Mouse (Mus musculus): Measurements from ENCODE around the gene Nlrc5. TPM values are rescaled to one million over a fixed set of nuclear protein-coding genes. Genes with fewer than 3 reads are reported as not detected.
A peak's percentile ranks its signal among the peaks of the same experiment; 100 is the strongest.

The Nlrc5 gene
- polyA plus RNA-seq, 1 experiment: 16.5 TPM

DNA sequence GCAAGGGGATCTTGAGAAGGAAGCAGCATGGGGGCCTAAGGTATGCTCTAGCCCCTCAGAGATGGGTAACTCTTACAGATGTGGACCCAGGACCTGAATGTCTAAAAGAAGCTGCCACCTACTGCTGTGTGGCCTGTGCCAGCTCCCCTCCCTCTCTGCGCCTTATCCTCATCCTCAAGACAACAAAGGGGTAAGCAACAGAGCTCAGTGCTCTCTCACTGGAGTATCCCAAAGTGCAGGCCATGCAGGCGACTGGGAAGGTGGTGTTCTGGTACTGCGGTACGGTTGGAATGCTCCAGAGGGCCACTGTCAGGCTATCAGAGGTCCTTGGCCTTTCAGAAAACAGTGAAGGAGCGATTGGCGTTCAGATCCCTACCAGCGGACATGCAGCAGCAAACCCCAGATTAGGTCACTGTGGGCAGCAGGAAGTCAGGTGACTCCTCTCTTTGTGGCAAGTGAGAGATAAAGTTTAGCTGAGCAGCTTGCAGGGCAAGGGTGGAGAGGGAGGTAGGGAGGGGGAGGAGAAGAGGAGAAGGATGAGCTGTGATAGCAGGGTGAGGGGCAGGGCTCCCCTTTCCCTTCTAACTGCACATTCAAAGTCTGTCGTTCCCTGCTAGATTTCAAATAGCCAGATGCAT lies 25.6 kb upstream of the Nlrc5 start:
- WGBS: 35% methylated on average over 8 of the region's 8 CpGs
- H3K4me1 ChIP-seq (ENCODE audit: control insufficient read depth, insufficient read depth, low read length): no peaks in the 10 kb centered on the region; the same call in 1 of the 2 replicates
- no peak for TF ChIP-seq POLR2A (IDR thresholded peaks at IDR 0.05; ENCODE audit: borderline replicate concordance, control insufficient read depth, low read depth, low read length)
- no peak for TF ChIP-seq CTCF (IDR thresholded peaks at IDR 0.05; ENCODE audit: control insufficient read depth, insufficient read depth, low read length)
- H3K27ac ChIP-seq (ENCODE audit: control insufficient read depth, insufficient read depth, low read depth, low read length, poor library complexity): peak overlapping the region; percentile 12
- no peak overlapping the region for H3K4me3 ChIP-seq (replicated peaks; ENCODE audit: control insufficient read depth, low read depth, low read length)

DNA sequence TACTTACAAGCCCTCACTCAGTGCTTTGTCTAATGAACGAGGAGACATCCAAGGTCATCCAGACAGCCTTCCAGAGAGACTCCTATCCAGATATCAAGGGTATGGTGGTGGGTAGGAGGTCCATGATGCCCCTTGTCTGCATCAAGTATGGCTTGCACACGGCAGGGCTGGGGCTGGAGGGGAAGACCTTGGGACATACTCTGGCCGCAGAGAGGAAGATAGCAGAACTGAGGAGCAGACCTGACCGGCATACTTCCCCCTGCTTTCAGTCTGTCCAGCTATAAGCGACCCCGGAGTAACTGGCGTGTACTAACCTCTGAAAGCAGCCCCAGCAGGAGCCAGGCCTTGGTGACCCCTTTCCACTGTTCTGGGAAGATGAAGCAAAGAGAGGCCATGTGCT lies 24.6 kb upstream of the Nlrc5 start:
- H3K27ac ChIP-seq (ENCODE audit: control insufficient read depth, insufficient read depth, low read depth, low read length, poor library complexity): no peak overlapping the region
- no peak overlapping the region for H3K4me3 ChIP-seq (replicated peaks; ENCODE audit: control insufficient read depth, low read depth, low read length)
- no peak for TF ChIP-seq POLR2A (IDR thresholded peaks at IDR 0.05; ENCODE audit: borderline replicate concordance, control insufficient read depth, low read depth, low read length)
- no peak for TF ChIP-seq CTCF (IDR thresholded peaks at IDR 0.05; ENCODE audit: control insufficient read depth, insufficient read depth, low read length)
- 56% methylated on average over 7 of the region's 7 CpGs for WGBS
- no peaks in the 10 kb centered on the region; the same call in 1 of the 2 replicates for H3K4me1 ChIP-seq (ENCODE audit: control insufficient read depth, insufficient read depth, low read length)

DNA sequence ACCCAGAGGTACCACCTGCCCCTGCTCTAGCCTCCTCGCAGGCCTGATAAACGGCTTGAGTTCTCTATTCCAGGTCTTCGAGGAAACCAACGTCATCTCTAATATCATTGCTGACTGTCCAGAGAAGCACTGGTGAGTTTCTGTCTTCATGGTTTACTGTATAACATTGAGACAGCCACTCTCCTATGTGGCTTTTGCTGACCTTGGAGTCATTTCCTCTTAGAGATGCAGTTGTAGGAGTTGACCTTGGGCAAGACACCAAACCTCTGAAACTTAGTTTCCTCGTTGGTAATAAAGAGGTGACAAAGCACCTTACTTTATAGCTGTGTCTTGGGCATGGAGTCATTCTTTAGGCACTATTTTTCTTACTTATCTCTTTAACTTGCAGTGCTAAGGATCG lies 21.6 kb upstream of the Nlrc5 start:
- TF ChIP-seq CTCF (IDR thresholded peaks at IDR 0.05; ENCODE audit: control insufficient read depth, insufficient read depth, low read length): no peak
- TF ChIP-seq POLR2A (IDR thresholded peaks at IDR 0.05; ENCODE audit: borderline replicate concordance, control insufficient read depth, low read depth, low read length): no peak
- H3K27ac ChIP-seq (ENCODE audit: control insufficient read depth, insufficient read depth, low read depth, low read length, poor library complexity): no peak overlapping the region
- H3K4me3 ChIP-seq (replicated peaks; ENCODE audit: control insufficient read depth, low read depth, low read length): no peak overlapping the region
- 49% methylated on average over 6 of the region's 6 CpGs for WGBS
- H3K4me1 ChIP-seq (ENCODE audit: control insufficient read depth, insufficient read depth, low read length): peaks cover under 1% of the 10 kb centered on the region

DNA sequence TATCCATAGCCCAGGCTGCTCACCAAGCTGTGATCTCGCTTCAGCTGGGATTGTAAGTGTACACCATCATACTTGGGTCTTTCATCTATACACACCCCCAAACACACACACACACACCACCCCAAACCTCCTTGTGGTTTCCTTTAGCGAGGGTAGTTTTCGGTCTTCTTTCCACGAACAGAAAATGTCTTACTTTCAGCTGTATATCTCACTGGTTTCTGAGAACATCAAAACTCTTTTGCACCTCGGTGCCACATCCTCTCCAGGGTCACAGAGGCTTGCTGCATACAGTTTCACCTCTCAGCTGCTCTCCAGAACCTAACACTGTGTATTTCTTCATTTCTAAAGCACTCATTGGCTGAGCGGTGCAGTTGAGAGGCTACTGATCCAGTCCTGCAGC lies 20.6 kb upstream of the Nlrc5 start:
- TF ChIP-seq CTCF (IDR thresholded peaks at IDR 0.05; ENCODE audit: control insufficient read depth, insufficient read depth, low read length) (no peak), POLR2A (IDR thresholded peaks at IDR 0.05; ENCODE audit: borderline replicate concordance, control insufficient read depth, low read depth, low read length) (no peak)
- Histone ChIP-seq H3K27ac (ENCODE audit: control insufficient read depth, insufficient read depth, low read depth, low read length, poor library complexity) (0 out of 2 replicates have a peak overlapping the region, but pooled peaks have one; percentile 46), H3K4me1 (ENCODE audit: control insufficient read depth, insufficient read depth, low read length) (peaks cover 5% of the 10 kb centered on the region), H3K4me3 (replicated peaks; ENCODE audit: control insufficient read depth, low read depth, low read length) (no peak overlapping the region)
- 25% methylated on average over 6 of the region's 6 CpGs for WGBS

DNA sequence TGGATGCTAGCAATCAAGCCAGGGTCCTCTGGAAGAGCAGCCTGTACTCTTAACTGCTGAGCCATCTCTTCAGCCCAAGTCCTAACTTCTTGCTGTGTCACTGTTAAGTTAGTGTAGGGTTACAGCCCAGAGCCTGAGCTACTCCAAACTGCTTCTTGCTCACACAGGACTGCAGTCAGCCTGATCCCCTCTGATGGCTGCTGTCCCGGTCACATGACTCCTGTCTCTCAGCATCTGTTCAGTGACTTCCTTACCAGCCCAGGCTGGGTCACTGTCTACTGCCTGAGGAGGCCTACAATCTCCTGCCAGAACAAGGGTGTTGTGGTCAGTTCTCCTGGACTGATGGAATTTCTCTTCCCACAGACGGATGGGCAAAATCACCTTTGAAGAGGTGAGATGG lies 18.9 kb upstream of the Nlrc5 start:
- Histone ChIP-seq H3K27ac (ENCODE audit: control insufficient read depth, insufficient read depth, low read depth, low read length, poor library complexity) (no peak overlapping the region), H3K4me3 (replicated peaks; ENCODE audit: control insufficient read depth, low read depth, low read length) (no peak overlapping the region), H3K4me1 (ENCODE audit: control insufficient read depth, insufficient read depth, low read length) (peaks cover 6% of the 10 kb centered on the region)
- TF ChIP-seq CTCF (IDR thresholded peaks at IDR 0.05; ENCODE audit: control insufficient read depth, insufficient read depth, low read length): no peak
- no peak for TF ChIP-seq POLR2A (IDR thresholded peaks at IDR 0.05; ENCODE audit: borderline replicate concordance, control insufficient read depth, low read depth, low read length)
- WGBS: 48% methylated on average over 2 of the region's 2 CpGs

DNA sequence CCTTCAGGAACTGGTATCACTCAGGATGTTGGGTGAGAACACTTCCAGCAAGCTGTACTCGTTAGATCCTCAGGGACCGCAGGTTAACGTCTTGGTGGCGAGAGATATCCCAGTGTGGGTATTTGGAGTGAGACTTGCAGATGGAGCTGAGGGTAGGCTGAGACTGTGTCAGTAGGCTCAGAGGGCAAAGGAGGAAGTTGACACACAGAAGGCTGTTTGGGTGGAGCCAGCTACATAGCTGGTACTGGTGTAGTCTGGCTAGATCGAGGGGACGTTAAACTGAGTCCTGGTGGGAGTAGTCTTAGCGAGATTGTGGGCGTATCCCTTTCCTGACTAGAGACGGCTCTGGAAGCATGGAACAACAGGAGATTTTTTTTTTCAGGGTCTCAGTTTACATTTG lies 16.1 kb upstream of the Nlrc5 start:
- TF ChIP-seq CTCF (IDR thresholded peaks at IDR 0.05; ENCODE audit: control insufficient read depth, insufficient read depth, low read length) (no peak), POLR2A (IDR thresholded peaks at IDR 0.05; ENCODE audit: borderline replicate concordance, control insufficient read depth, low read depth, low read length) (no peak)
- Histone ChIP-seq H3K4me3 (replicated peaks; ENCODE audit: control insufficient read depth, low read depth, low read length) (no peak overlapping the region), H3K4me1 (ENCODE audit: control insufficient read depth, insufficient read depth, low read length) (peaks cover 6% of the 10 kb centered on the region), H3K27ac (ENCODE audit: control insufficient read depth, insufficient read depth, low read depth, low read length, poor library complexity) (peak overlapping the region; percentile 66; the same call in 1 of the 2 replicates)
- 25% methylated on average over 9 of the region's 9 CpGs for WGBS

DNA sequence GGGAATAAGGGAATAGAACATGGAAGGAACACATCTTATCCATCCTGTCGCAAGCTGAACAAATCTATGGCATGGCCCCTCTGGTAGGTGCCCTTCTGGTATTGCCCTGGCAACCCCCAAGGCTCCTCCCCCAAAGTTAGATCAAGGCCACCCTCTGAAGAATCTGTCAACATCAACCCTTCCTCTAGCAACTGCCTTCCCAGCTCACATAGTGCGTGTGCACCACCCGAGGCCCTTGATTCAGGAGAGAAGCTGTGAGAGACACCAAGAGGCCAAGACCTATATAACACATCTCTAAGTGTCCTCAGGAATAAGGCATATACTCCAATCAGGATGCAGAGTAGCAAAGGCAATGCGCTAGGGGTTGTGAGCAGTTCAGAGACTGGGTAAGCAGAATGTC lies 11.9 kb upstream of the Nlrc5 start:
- WGBS: 73% methylated on average over 4 of the region's 4 CpGs

DNA sequence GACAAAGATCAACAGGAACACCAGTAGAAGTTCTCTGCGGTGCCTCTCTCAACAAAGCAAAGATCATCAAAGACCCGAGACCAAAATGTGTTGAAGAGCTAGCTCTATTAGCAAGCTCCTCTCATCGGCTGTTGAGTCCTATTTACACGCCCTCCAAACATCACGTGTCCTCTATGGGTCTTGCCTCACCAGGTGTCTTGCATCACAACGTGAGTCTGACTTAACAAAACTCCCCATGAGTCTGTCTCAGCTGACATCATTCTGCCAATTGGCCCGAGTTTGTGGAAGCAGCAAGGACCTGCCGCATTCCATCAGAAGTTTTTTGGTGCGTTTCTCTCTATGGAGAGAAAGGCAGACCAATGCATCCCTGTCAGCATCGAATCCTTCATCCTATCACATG lies 6.2 kb upstream of the Nlrc5 start:
- 49% methylated on average over 10 of the region's 10 CpGs for WGBS
- Histone ChIP-seq H3K27ac (ENCODE audit: control insufficient read depth, insufficient read depth, low read depth, low read length, poor library complexity) (no peak overlapping the region), H3K4me1 (ENCODE audit: control insufficient read depth, insufficient read depth, low read length) (peaks cover 2% of the 10 kb centered on the region; the same call in 1 of the 2 replicates), H3K4me3 (replicated peaks; ENCODE audit: control insufficient read depth, low read depth, low read length) (no peak overlapping the region)
- TF ChIP-seq POLR2A (IDR thresholded peaks at IDR 0.05; ENCODE audit: borderline replicate concordance, control insufficient read depth, low read depth, low read length) (no peak), CTCF (IDR thresholded peaks at IDR 0.05; ENCODE audit: control insufficient read depth, insufficient read depth, low read length) (no peak)

More for the DNA sequence above, 11.9 kb upstream of the Nlrc5 start:
- Histone ChIP-seq H3K4me1 (ENCODE audit: control insufficient read depth, insufficient read depth, low read length) (peaks cover 7% of the 10 kb centered on the region), H3K4me3 (replicated peaks; ENCODE audit: control insufficient read depth, low read depth, low read length) (no peak overlapping the region), H3K27ac (ENCODE audit: control insufficient read depth, insufficient read depth, low read depth, low read length, poor library complexity) (no peak overlapping the region)
- TF ChIP-seq POLR2A (IDR thresholded peaks at IDR 0.05; ENCODE audit: borderline replicate concordance, control insufficient read depth, low read depth, low read length): no peak

DNA sequence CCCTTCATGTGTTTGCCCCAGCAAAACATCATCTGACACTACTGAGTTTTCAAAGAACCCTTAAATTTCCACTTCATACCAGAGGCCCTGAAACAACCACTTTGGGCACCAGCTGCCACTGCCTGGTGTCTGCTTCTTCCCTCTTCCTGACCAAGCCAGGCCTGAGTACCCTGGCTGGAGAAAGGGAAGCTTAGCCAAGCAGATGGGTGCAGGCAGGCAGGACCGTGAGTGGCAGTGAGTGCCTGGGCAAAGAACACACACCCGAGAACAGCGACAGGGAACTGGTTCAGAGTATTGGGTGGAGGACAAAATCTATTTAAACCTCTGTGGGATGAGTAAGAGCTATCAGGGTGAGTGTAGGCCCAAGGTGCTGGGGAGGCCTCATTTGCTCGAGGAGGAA lies 5.7 kb upstream of the Nlrc5 start:
- 59% methylated on average over 4 of the region's 4 CpGs for WGBS
- no peak for TF ChIP-seq POLR2A (IDR thresholded peaks at IDR 0.05; ENCODE audit: borderline replicate concordance, control insufficient read depth, low read depth, low read length)
- no peak for TF ChIP-seq CTCF (IDR thresholded peaks at IDR 0.05; ENCODE audit: control insufficient read depth, insufficient read depth, low read length)
- Histone ChIP-seq H3K4me1 (ENCODE audit: control insufficient read depth, insufficient read depth, low read length) (peaks cover 2% of the 10 kb centered on the region; the same call in 1 of the 2 replicates), H3K27ac (ENCODE audit: control insufficient read depth, insufficient read depth, low read depth, low read length, poor library complexity) (no peak overlapping the region), H3K4me3 (replicated peaks; ENCODE audit: control insufficient read depth, low read depth, low read length) (no peak overlapping the region)
